Mouse (Mus musculus) forelimb bud, embryonic 11.5 days (tissue): ENCODE measurements around the gene Spint5.

ENCODE experiments used
- DNase-seq: peaks from one replicate; pipeline ENCODE4 v3.0.0-alpha.2; 2012; ENCODE audit warnings: low read depth, low spot score

Spint5 gene

DNA sequence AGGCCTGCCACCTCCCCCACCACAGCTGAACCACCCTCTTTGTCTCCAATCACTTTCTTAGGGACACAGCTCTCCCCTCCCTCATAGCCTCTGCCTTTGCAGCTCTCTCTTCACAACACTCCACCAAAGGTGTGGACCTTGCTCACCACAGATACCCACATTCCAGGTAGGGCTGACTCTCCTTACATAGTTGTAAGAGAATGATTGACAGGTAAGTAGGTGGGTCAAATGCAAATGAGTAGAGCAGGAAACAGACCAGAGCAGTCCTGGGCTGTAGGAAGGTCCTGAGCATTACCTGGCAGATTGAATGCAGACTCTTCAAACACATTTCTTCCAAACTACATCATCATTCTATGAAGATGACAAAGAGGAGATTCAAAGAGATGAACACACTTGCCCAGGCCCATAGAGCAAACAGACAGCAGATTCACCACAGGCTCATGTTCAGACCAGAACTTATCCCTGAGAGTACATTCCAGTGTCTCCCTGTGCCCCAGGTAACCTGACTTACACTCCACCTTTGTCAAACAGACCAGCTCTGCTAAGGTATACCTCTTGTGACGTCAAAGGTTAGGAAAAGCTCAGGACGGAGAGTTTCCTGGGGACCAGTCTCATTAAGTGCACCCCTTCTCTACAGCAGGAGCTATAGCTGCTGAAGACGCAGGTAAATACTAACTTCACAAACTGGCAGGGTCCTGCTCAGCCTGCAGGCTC lies 22.4 kb downstream of the Spint5 start:
- DNase-seq, result no peak

DNA sequence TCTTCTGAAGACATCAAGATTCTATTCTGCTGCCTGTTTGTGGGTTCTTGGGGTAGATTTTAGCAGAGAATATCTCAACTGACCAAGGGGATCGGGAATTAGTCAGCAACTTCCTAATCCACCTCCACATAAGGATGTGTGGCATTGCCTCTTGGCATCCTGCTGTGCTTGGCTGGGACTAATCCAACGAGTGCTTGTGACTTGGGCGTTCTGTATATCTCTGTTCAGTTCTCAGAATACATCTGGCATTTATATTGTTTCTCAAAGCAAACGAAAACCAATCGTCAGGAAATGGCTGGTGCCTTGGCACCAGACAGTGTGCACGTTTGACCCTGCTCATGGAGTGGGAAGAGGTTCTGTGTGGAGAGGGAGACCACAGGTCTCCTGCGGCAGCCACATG lies 24.8 kb downstream of the Spint5 start:
- DNase-seq, result peak; percentile 7

DNA sequence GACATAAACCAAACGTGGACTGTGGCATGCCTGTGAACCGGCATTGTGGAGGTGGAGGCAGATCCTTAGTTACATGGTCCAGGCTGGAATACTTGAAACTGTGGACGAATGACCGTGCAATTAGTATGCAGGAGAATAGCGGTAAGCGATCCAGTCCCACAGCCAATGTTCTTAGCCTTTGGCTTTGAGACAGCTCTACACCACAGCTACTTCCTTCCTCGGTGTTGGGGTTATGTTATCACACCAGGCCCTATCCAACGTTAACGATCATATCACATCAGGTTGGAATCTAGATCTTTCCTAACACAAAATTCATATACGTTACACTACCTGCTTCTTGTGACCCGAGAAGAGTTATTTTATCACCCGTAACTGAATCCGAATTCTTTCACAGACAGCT lies 29.9 kb downstream of the Spint5 start:
- DNase-seq, result no peak

GRCm38 (mm10) chr2:164745843-164746479 lies 30.9 kb downstream of the Spint5 start, which contains the start of the genes Wfdc3 and Dnttip1:
TSS of gene Wfdc3 (minus strand) at chr2:164745931.
TSS of gene Dnttip1 (plus strand) at chr2:164745983.
- peak; percentile 91 for DNase-seq

GRCm38 (mm10) chr2:164746693-164747092 lies 31.6 kb downstream of the Spint5 start:
- no peak for DNase-seq

DNA sequence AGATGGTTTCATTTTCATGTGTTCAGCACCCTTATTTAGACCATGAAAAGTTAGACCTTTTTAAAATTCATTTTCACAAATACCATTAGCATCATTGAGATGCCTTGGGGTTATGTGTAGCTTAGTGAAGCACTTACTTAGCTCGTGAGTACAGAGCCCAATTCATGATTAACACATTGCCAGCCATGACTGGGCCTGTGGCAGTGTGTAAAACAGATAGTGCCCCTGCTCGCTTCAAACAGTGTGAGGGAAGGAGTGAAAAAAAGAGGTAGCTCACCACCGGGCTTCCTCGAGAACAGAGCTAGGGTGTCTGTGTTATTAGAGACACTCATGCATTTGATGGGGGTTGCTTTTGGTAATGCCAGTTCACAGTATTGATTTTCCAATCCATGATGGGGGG lies 33.1 kb downstream of the Spint5 start:
- DNase-seq, result no peak

- no peak for DNase-seq
Measured at GRCm38 (mm10) chr2:164748991-164749390, 33.9 kb downstream of the Spint5 start.

DNA sequence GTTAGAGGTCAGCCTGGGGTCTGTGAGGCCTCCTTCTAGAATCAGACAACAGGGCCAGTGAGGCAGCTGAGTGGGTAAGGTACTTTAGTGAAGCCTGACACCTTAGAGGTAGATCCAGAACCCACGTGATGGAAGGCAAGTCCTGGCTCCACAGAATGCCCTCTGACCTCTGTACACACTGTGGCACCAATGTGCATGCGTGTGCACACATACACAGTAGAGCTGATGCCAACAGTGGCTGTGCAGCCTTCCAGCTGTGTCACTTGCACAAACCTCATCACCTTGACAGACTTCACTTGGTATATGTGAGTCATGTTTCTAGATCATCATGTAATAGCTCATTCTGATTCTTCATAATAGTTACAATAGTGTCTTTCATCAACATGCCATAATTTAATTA lies 37.3 kb downstream of the Spint5 start:
- no peak for DNase-seq

GRCm38 (mm10) chr2:164754105-164754504 lies 39.0 kb downstream of the Spint5 start:
- no peak for DNase-seq

DNA sequence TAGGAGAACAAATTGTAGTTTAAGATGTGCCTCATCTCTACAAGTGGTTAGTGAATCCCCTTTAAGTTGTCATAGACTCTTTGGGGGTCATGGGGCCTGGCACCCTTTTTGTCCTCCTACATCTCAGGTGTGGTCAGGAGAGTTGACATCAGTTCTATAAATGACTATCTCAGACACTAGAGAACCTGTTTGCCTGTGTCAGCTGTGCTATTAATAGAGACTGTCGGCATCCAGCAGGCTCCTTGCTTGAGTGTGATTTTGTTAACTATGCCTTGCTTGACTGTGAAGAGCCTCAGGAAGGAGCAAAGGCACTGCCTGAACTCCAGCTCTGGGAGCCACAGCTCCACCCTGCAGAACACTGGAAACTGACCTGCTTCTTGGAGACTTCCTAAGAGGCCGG lies 39.7 kb downstream of the Spint5 start:
- DNase-seq, result no peak

- DNase-seq, result no peak
Measured at GRCm38 (mm10) chr2:164757841-164758240, 42.7 kb downstream of the Spint5 start.

DNA sequence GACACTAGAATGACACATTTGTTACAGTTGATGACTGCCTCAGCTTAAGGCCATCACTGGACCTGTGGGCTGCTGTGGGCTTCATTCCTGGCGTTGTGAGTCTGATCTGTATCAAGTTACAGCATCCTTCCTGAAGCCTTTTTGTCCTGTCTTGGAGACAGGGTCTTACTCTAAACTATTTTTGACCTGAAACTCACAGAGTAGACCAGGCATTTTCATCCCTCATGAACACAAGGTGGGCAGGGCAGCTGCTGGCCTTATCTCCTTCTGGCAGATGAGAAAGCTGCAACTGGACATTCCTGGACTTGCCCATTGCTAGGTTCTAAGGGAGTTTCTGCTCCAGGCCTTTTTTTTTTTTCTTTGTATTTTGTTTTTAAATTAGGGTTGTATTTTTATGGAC lies 43.6 kb downstream of the Spint5 start:
- DNase-seq, result no peak

DNA sequence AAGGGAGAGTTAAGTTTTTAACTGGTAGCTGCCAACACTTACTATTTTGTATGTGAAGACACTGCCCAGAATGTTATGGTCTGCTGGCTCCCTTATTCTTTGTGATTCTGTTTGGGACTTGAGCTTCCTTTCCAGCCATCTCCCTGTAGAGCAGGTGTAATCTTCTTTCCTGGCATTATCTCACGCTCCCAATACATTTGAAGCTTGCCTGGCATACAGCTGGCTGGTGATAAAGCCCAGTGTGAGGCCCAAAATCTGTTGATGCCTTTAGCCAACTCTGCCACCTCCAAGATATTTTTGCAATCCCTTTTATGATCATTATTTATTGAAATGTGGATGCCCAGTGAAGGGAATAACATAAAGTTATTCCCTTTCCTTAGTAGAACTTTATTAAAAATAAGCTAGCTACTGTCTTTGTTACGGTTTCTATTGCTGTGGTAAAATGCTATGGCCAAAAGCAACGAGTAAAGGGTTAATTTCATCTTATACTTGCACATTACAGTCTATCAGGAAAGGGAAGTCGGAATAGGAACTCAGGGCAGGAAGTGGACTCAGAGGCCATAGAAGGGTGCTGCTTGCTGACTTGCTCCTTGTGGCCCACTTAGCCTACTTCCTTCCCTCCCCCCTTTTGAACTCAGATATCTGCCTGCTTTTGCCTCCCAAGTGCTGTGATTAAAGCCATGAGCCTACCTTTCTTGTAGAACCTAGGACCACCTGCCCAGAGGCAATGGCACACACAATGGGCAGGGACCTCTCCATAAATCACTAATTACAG lies 45.1 kb downstream of the Spint5 start:
- no peak for DNase-seq

DNA sequence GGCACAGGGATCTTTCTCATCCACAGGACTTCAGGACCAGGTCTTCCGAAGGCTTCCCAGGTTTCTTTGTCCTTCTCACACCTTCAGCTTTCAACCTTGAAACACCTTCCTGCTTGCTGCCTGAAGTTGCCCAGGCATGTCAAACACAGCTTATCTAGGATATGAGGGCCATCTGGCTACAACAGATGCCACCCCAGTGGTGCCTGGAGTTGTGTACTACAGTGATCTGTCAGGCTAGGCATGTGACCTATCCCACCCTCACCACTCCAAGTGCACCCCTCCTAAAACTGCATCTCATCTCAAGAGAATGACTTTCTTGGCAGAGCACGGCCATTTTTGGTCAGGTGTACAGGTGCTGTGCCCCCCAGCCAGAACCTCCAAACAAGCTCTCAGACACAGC lies 46.4 kb downstream of the Spint5 start:
- no peak for DNase-seq

DNA sequence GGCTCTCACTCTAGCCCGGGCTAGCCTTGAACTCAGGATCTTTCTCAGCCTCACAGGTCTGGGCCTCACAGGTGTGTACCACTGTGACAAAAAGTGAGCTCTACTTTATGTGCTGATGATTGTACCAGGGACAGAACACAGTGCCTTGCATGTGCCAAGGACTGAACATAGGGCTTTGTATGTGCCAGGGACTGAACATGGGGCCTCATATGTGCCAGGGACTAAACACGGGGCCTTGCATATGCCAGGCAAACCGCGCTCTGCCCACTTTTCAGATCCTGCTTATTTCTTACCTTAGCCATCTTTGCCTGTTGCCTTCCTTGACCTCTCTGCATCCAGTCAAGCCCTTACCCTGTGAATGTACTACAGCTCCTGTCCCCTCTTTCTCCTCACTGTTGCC lies 46.9 kb downstream of the Spint5 start:
- DNase-seq, result no peak

DNA sequence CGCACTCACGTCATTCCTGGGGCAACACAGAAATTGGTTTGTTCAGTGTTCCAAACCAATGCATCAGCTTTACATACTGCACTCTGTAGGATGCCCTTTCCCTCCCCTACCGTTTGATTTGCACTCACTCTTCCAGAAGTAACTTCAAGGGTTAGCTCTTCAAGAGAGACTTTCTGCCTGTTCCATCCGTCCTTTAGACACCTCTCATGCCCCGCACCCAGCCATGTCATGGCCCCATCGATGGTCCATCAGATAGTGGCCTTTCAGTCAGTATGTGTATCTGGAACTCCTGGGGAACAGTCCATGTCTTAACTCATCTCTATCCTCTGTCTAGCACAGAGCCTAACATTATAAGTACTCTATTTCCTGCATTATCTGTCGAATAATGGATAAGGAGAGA lies 47.5 kb downstream of the Spint5 start:
- DNase-seq, result no peak

- DNase-seq, result no peak
Measured at GRCm38 (mm10) chr2:164765841-164766240, 50.7 kb downstream of the Spint5 start.
